Mouse (Mus musculus) CH12.LX (cell line): ENCODE results near the gene Hpca. TPM values are rescaled to one million over a fixed set of nuclear protein-coding genes. Genes with fewer than 3 reads are reported as not detected.

Experiments used
- DNase-seq: peaks from one replicate; pipeline ENCODE4 v3.0.0-alpha.2; 2013; ENCODE audit errors: extremely low read depth
- H3K27ac ChIP-seq: 2 replicates; pipeline ENCODE4 v1.5.1; 2012; ENCODE audit warnings: low read depth, mild to moderate bottlenecking, control low read depth, moderate library complexity; ENCODE audit not compliant: insufficient read depth
- H3K27me3 ChIP-seq: replicated peaks from 2 replicates; pipeline ENCODE3; 2012; ENCODE audit warnings: inconsistent platforms
- H3K36me3 ChIP-seq, 2 experiments: replicated peaks in 1 of 2; 2 replicates each; pipeline versions ENCODE3 to v1.6.1; 2012; ENCODE audit warnings: inconsistent platforms in 1 of 2, low read length in 1 of 2, mild to moderate bottlenecking in 1 of 2, mixed read lengths in 1 of 2, moderate library complexity in 1 of 2; ENCODE audit not compliant: control insufficient read depth in 1 of 2, insufficient read depth in 1 of 2
- H3K4me1 ChIP-seq, 2 experiments: 2 replicates each; pipeline ENCODE4 v1.6.1; 2012; ENCODE audit warnings: inconsistent platforms in 1 of 2, moderate library complexity in 1 of 2; ENCODE audit not compliant: insufficient read depth in 2 of 2, control insufficient read depth in 1 of 2
- H3K4me2 ChIP-seq: 2 replicates; pipeline ENCODE4 v1.6.1; 2012; ENCODE audit warnings: low read depth, mild to moderate bottlenecking, control low read depth; ENCODE audit not compliant: poor library complexity, insufficient read depth, severe bottlenecking
- H3K4me3 ChIP-seq, 3 experiments: fragments of 150-350 bp in 1 of 3; sonication (generic) in 1 of 3; replicated peaks in 1 of 3; 2 replicates each; pipeline versions ENCODE3 to v1.5.1; 2011 to 2012; ENCODE audit warnings: low read depth in 2 of 3, low read length in 2 of 3, mild to moderate bottlenecking in 2 of 3, moderate library complexity in 2 of 3, control low read depth in 1 of 3, improper control_type of control experiment in 1 of 3, inconsistent platforms in 1 of 3, mixed read lengths in 1 of 3; ENCODE audit not compliant: poor library complexity in 1 of 3
- H3K79me2 ChIP-seq: replicated peaks from 2 replicates; pipeline ENCODE4 v1.6.1; 2012; ENCODE audit warnings: mild to moderate bottlenecking, moderate library complexity; ENCODE audit not compliant: control insufficient read depth, poor library complexity, insufficient read depth, severe bottlenecking; ENCODE audit errors: extremely low read depth
- H3K9ac ChIP-seq: 2 replicates; pipeline ENCODE4 v1.6.1; 2012; ENCODE audit warnings: low read depth, mild to moderate bottlenecking, control low read depth, moderate library complexity; ENCODE audit not compliant: insufficient read depth
- H3K9me3 ChIP-seq: replicated peaks from 2 replicates; pipeline ENCODE3; 2012; ENCODE audit warnings: low read length, inconsistent platforms, mixed read lengths
- BHLHE40 ChIP-seq: IDR thresholded peaks from 2 replicates; pipeline ENCODE4 v1.6.1; 2011; ENCODE audit warnings: mild to moderate bottlenecking, low read depth, low read length, improper control_type of control experiment
- CHD2 ChIP-seq: IDR thresholded peaks from 2 replicates; pipeline ENCODE4 v1.6.1; 2011; ENCODE audit warnings: low read length, improper control_type of control experiment
- CTCF ChIP-seq, 2 experiments: IDR thresholded peaks in 1 of 2; conservative IDR thresholded peaks in 1 of 2; 2 replicates each; pipeline ENCODE4 v1.5.1; 2011 to 2012; ENCODE audit warnings: low read depth in 2 of 2, low read length in 2 of 2, improper control_type of control experiment in 1 of 2, inconsistent platforms in 1 of 2, mild to moderate bottlenecking in 1 of 2, moderate library complexity in 1 of 2
- EP300 ChIP-seq: IDR thresholded peaks from 2 replicates; pipeline ENCODE4 v1.6.1; 2011; ENCODE audit warnings: low read length, improper control_type of control experiment
- IRF4 ChIP-seq: IDR thresholded peaks from 2 replicates; pipeline ENCODE4 v1.6.1; 2014; ENCODE audit warnings: low read depth, mild to moderate bottlenecking, inconsistent platforms, low read length, improper control_type of control experiment
- JUND ChIP-seq: conservative IDR thresholded peaks from 2 replicates; pipeline ENCODE4 v1.6.1; 2011; ENCODE audit warnings: low read depth, low read length, improper control_type of control experiment
- KAT2A ChIP-seq: IDR thresholded peaks from 2 replicates; pipeline ENCODE4 v1.6.1; 2012; ENCODE audit warnings: low read length, improper control_type of control experiment, inconsistent platforms; ENCODE audit not compliant: insufficient replicate concordance
- MAX ChIP-seq: IDR thresholded peaks from 2 replicates; pipeline ENCODE4 v1.6.1; 2011; ENCODE audit warnings: low read length, improper control_type of control experiment
- MEF2A ChIP-seq: IDR thresholded peaks from 2 replicates; pipeline ENCODE4 v1.6.1; 2014; ENCODE audit warnings: low read depth, mild to moderate bottlenecking, inconsistent platforms, low read length, improper control_type of control experiment, borderline replicate concordance
- MXI1 ChIP-seq: IDR thresholded peaks from 2 replicates; pipeline ENCODE4 v1.6.1; 2011; ENCODE audit warnings: mild to moderate bottlenecking, low read depth, low read length, improper control_type of control experiment
- MYC ChIP-seq: IDR thresholded peaks from 2 replicates; pipeline ENCODE4 v1.6.1; 2011; ENCODE audit warnings: low read depth, mild to moderate bottlenecking, improper control_type of control experiment, low read length
- POLR2A ChIP-seq: IDR thresholded peaks from 2 replicates; pipeline ENCODE4 v1.6.1; 2011; ENCODE audit warnings: low read depth, mild to moderate bottlenecking, improper control_type of control experiment, low read length
- POLR2AphosphoS2 ChIP-seq: IDR thresholded peaks from 2 replicates; pipeline ENCODE4 v1.6.1; 2011; ENCODE audit warnings: low read depth, low read length, improper control_type of control experiment
- RAD21 ChIP-seq: IDR thresholded peaks from 2 replicates; pipeline ENCODE4 v1.6.1; 2011; ENCODE audit warnings: low read depth, mild to moderate bottlenecking, low read length, improper control_type of control experiment, moderate library complexity
- RCOR1 ChIP-seq: conservative IDR thresholded peaks from 2 replicates; pipeline ENCODE4 v1.6.1; 2012; ENCODE audit warnings: low read depth, mild to moderate bottlenecking, inconsistent platforms, low read length, improper control_type of control experiment
- SMC3 ChIP-seq: IDR thresholded peaks from 2 replicates; pipeline ENCODE4 v1.6.1; 2011; ENCODE audit warnings: low read depth, low read length, improper control_type of control experiment
- TBP ChIP-seq: conservative IDR thresholded peaks from 2 replicates; pipeline ENCODE4 v1.6.1; 2011; ENCODE audit warnings: low read depth, low read length, improper control_type of control experiment
- TCF12 ChIP-seq: IDR thresholded peaks from 2 replicates; pipeline ENCODE4 v1.6.1; 2014; ENCODE audit warnings: low read depth, mild to moderate bottlenecking, inconsistent platforms, low read length, improper control_type of control experiment
- USF1 ChIP-seq: IDR thresholded peaks from 2 replicates; pipeline ENCODE4 v1.6.1; 2014; ENCODE audit warnings: low read depth, mild to moderate bottlenecking, inconsistent platforms, low read length, improper control_type of control experiment
- USF2 ChIP-seq: conservative IDR thresholded peaks from 2 replicates; pipeline ENCODE4 v1.6.1; 2011; ENCODE audit warnings: low read depth, low read length, improper control_type of control experiment
- ZMIZ1 ChIP-seq: IDR thresholded peaks from 2 replicates; pipeline ENCODE4 v1.6.1; 2012; ENCODE audit warnings: low read depth, mild to moderate bottlenecking, inconsistent platforms, low read length, improper control_type of control experiment
- dilution Hi-C: fragments of 300-500 bp; cut with MboI; formaldehyde crosslinking; loops from 2 replicates; pipeline ENCODE4 v1.14.3; 2020; ENCODE audit warnings: low sequenced_read_pairs; ENCODE audit not compliant: extremely low pct_unique_long_range_greater_than_20kb, extremely low pct_ligation_motif_present
- in situ Hi-C: fragments of 300-500 bp; cut with MboI; formaldehyde crosslinking; loops from 3 replicates; pipeline ENCODE4 v1.14.3; 2019; ENCODE audit warnings: low sequenced_read_pairs, low pct_ligation_motif_present, low pct_unique_long_range_greater_than_20kb, mixed read lengths
- polyA plus RNA-seq: library from polyadenylated mRNA; unstranded; fragments of >175 nt; gene quantifications from 2 replicates; pipeline ENCODE4 v1.2.1, GENCODE M21; 2012; ENCODE audit warnings: low read depth; ENCODE audit not compliant: insufficient read length
- total RNA-seq, 2 experiments: library from RNA; depleted of rRNA; stranded (reverse); fragments of 300-350 nt in 1 of 2; fragments of >200 nt in 1 of 2; gene quantifications; 2 replicates each; pipeline ENCODE4 v1.2.3; 2012 to 2014

Gene Hpca
- total and polyA plus RNA-seq, 3 experiments = 1.3 to 28.5 (median 2.9) TPM

DNA sequence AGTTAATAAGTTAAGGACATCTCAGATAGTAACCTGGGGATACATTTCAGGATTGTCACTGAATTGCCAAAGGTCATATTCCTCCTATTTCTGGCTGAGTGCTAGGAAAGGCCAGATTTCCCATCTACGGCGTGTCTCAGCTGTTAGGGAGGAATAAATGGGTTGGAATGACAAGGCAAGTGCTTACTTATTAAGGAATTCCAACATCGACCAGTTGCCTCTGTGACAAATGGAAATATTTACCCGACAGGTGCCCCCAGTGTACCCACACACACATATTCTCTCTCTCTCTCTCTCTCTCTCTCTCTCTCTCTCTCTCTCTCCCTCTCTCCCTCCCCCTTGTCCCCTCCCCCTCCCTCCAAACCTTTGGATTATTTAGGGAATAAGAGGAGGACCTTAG lies 24.1 kb upstream of the Hpca start:
- TF ChIP-seq EP300 (no peak), KAT2A (no peak), BHLHE40 (no peak), IRF4 (no peak), CTCF (conservative IDR thresholded peaks at IDR 0.05 in 1 of 2, IDR thresholded peaks at IDR 0.05 in 1 of 2; ENCODE audit: low read depth in 2 of 2, low read length in 2 of 2) (no peak), USF2 (no peak), CHD2 (no peak), SMC3 (no peak), ZMIZ1 (no peak), POLR2AphosphoS2 (no peak), RCOR1 (no peak), POLR2A (no peak), USF1 (no peak), TCF12 (no peak), JUND (no peak)
- no peak overlapping the region for H3K27ac ChIP-seq
- H3K4me3 ChIP-seq = no peak overlapping the region
- H3K9me3 ChIP-seq = no peaks in the 10 kb centered on the region
- dilution Hi-C loops = no loop called here
- peaks cover 20 to 80% of the 10 kb centered on the region in 2 experiments for H3K36me3 ChIP-seq
- in situ Hi-C loops = no loop called here
- no peak overlapping the region for H3K9ac ChIP-seq
- no peaks in the 10 kb centered on the region for H3K27me3 ChIP-seq
- peaks cover 0 to 12% of the 10 kb centered on the region in 2 experiments; a peak in 1 of 4 replicates for H3K4me1 ChIP-seq
- no peak overlapping the region for H3K4me2 ChIP-seq
- no peak for DNase-seq
- no peaks in the 10 kb centered on the region for H3K79me2 ChIP-seq

DNA sequence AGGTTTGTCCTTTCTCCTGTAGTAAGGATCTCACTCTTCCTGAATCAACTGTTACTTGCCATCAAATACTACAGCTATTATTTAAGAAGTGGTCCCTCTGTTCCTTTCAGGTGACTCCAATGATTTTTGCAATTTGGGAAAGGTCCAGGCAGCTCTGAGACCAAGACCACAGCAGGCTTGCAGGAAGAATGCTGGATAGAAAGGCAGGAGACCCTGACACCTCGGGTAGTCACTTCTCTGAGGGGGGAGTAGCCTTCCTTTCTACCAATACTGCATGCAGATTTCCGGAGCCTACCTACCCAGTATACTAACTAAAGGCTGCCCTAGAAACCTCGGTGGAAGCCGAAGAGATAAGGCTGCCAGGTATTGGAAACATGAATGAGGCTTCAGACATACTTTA lies 23.6 kb upstream of the Hpca start:
- Histone ChIP-seq H3K36me3 (peaks cover 17 to 75% of the 10 kb centered on the region in 2 experiments), H3K4me3 (no peak overlapping the region), H3K4me1 (peaks cover 0 to 12% of the 10 kb centered on the region in 2 experiments; a peak in 1 of 4 replicates), H3K27me3 (no peaks in the 10 kb centered on the region), H3K27ac (no peak overlapping the region), H3K79me2 (no peaks in the 10 kb centered on the region), H3K9me3 (no peaks in the 10 kb centered on the region), H3K4me2 (no peak overlapping the region), H3K9ac (no peak overlapping the region)
- dilution Hi-C loops = no loop called here
- in situ Hi-C loops = no loop called here
- DNase-seq = no peak
- TF ChIP-seq MXI1 (no peak), MAX (no peak), RAD21 (no peak), CTCF (conservative IDR thresholded peaks at IDR 0.05 in 1 of 2, IDR thresholded peaks at IDR 0.05 in 1 of 2; ENCODE audit: low read depth in 2 of 2, low read length in 2 of 2) (no peak), POLR2AphosphoS2 (no peak), RCOR1 (no peak), BHLHE40 (no peak), TCF12 (no peak), MYC (no peak), MEF2A (no peak), TBP (no peak)
